Mouse (Mus musculus) bone marrow, adult 2 months (tissue): ENCODE results near the gene Cd52.

Experiments used
- CTCF ChIP-seq: fragments of 200-500 bp; IDR thresholded peaks from 2 replicates; pipeline ENCODE4 v1.5.1; 2011; ENCODE audit warnings: low read length, control low read depth; ENCODE audit not compliant: control insufficient read depth, insufficient read depth
- POLR2A ChIP-seq: fragments of 200-500 bp; IDR thresholded peaks from 2 replicates; pipeline ENCODE4 v1.6.1; 2011; ENCODE audit warnings: low read depth, mild to moderate bottlenecking, control low read depth, low read length, borderline replicate concordance; ENCODE audit not compliant: control insufficient read depth

GRCm38 (mm10) chr4:134098628-134099027 lies 3.7 kb upstream of the Cd52 start:
- TF ChIP-seq CTCF (no peak), POLR2A (peak; percentile 67; the same call in 1 of the 2 replicates)
